Mouse (Mus musculus) limb, embryonic 11.5 days (tissue): ENCODE measurements at regions not wholly inside any gene's neighbourhood (a gene's known extent, or its start where the extent isn't known, plus 50 kb on each side); places are given as distances from the start of the nearest gene placed in this dataset.

Experiments
- ATAC-seq: fragments of 200-750 bp; cut with Nextera tagmentation; 2 replicates; pipeline ENCODE4 v1.8.0; 2017; ENCODE audit warnings: low read depth; ENCODE audit not compliant: insufficient number of reproducible peaks, low FRiP score, low TSS enrichment
- DNase-seq: peaks from one replicate; pipeline ENCODE4 v3.0.0-alpha.2; 2015; ENCODE audit warnings: low spot score
- H3K27ac ChIP-seq: fragments of 300-500 bp; sonication (generic); replicated peaks from 2 replicates; pipeline ENCODE4 v1.5.1; 2014; ENCODE audit warnings: low read depth, mild to moderate bottlenecking, low read length
- H3K27me3 ChIP-seq: fragments of 300-500 bp; sonication (generic); 2 replicates; pipeline ENCODE4 v1.6.1; 2014; ENCODE audit warnings: mild to moderate bottlenecking, low read length, mixed read lengths; ENCODE audit not compliant: control insufficient read depth, insufficient read depth
- H3K36me3 ChIP-seq: fragments of 300-500 bp; sonication (generic); 2 replicates; pipeline ENCODE4 v1.6.1; 2014; ENCODE audit warnings: mild to moderate bottlenecking, low read length, moderate library complexity, mixed read lengths; ENCODE audit not compliant: control insufficient read depth, insufficient read depth
- H3K4me1 ChIP-seq: fragments of 300-500 bp; sonication (generic); 2 replicates; pipeline ENCODE4 v1.6.1; 2014; ENCODE audit warnings: low read length, mixed read lengths; ENCODE audit not compliant: control insufficient read depth, insufficient read depth
- H3K4me2 ChIP-seq: fragments of 300-500 bp; sonication (generic); 2 replicates; pipeline ENCODE4 v1.6.1; 2014; ENCODE audit warnings: low read depth, mild to moderate bottlenecking, moderate library complexity; ENCODE audit not compliant: severe bottlenecking
- H3K4me3 ChIP-seq: fragments of 300-500 bp; sonication (generic); 2 replicates; pipeline ENCODE4 v1.5.1; 2014; ENCODE audit warnings: low read depth, low read length
- H3K9ac ChIP-seq: fragments of 300-500 bp; sonication (generic); 2 replicates; pipeline ENCODE4 v1.6.1; 2014; ENCODE audit warnings: mild to moderate bottlenecking, low read length
- H3K9me3 ChIP-seq: fragments of 300-500 bp; sonication (generic); 2 replicates; pipeline ENCODE4 v1.6.1; 2016; ENCODE audit warnings: low read length; ENCODE audit not compliant: control insufficient read depth
- WGBS: fragments of 180-500 bp; shearing (Covaris S2); extraction: QIAGEN DNeasy Blood & Tissue Kit; methylation state at CpG from one replicate; pipeline ENCODE4 v1.1.7; 2014; 5-methylcytosine and 5-hydroxymethylcytosine counted together

DNA sequence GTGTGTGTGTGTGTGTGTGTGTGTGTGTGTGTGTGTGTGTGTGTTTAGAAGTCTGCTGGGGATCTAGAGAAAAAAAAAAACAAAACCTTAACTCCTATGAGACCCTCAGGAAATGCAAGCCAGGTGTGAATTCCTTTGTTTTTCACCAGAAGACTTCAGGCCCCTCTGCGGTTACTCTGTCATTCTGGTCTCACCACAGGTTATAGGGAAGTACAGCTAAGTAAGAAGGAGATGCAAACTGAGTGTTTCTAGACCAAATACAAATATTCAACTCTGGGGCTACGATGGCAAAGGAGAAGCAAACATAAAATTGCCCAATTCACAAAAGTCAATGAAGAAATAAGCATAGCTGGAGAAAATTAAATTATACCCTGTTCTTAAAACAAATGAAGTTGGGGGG, 54.9 kb upstream of the Basp1 start:
- no peak for ATAC-seq
- no peaks in the 10 kb centered on the region for H3K36me3 ChIP-seq
- H3K4me2 ChIP-seq = no peak overlapping the region
- peaks cover 11% of the 10 kb centered on the region for H3K4me1 ChIP-seq
- H3K9ac ChIP-seq = no peak overlapping the region
- no peak for DNase-seq
- no peak overlapping the region for H3K27ac ChIP-seq
- no peaks in the 10 kb centered on the region for H3K27me3 ChIP-seq
- WGBS = 42% methylated on average over 2 of the region's 2 CpGs
- no peak overlapping the region for H3K4me3 ChIP-seq
- H3K9me3 ChIP-seq = no peaks in the 10 kb centered on the region

DNA sequence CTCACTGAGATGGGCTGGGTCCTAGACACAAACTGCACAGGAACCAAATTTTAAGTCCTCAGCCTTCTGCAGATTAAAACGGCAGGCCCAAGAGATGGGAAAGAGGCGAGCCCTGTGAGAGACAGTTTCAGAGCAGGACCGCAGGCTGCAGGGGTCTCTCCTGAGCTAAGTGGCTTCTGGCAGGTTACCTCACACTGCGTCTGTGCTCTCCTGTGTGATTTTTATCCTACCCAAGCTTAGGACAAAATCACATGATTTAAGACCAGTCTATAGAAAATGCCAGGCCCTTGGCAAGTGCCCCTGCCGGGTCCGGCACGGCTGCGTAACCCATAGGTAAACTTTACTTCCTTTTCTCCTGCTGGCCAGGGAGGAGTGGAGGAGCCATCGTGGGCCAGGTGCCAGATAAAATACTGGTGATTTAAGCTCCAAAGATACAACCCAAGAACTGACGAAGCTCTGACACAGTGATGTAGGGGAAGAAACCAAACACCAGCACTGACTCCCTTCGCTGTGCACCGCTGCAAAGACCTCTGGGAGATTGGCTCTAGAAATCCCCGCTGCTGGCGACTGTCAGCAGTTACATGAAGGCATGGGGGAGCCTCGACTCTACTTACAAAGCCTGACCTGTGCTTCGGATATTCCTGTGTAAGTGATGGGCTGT, 55.8 kb upstream of the Basp1 start:
- H3K9me3 ChIP-seq = no peaks in the 10 kb centered on the region
- ATAC-seq (no peak), DNase-seq (no peak)
- H3K36me3 ChIP-seq = no peaks in the 10 kb centered on the region
- 72% methylated on average over 16 of the region's 16 CpGs for WGBS
- peaks cover 11% of the 10 kb centered on the region for H3K4me1 ChIP-seq
- no peak overlapping the region for H3K4me3 ChIP-seq
- H3K27me3 ChIP-seq = no peaks in the 10 kb centered on the region
- H3K9ac ChIP-seq = no peak overlapping the region
- H3K4me2 ChIP-seq = no peak overlapping the region
- no peak overlapping the region for H3K27ac ChIP-seq

DNA sequence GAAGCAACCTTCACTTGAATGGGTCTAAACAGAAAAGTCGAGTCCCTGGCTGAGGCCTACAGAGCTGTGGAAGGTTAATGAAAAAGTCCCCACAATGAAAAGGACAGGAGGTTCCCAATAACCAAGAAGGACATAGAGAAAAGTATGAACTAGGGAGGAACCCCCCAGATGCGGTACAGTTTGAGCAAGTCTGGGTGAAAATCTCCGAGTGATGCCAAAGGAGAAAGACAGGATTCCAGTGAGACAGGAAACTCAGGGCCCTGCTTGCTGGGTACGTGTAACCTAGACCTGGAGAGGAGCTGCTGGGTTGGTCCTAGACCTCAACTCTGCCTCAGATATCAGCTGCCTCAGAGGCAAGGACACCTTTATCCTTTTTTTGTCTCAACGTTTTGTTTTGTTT, 57.8 kb upstream of the Basp1 start:
- no peak overlapping the region for H3K9ac ChIP-seq
- H3K4me3 ChIP-seq = no peak overlapping the region
- H3K4me2 ChIP-seq = no peak overlapping the region
- H3K9me3 ChIP-seq = no peaks in the 10 kb centered on the region
- H3K4me1 ChIP-seq = peaks cover 11% of the 10 kb centered on the region
- H3K27ac ChIP-seq = no peak overlapping the region
- DNase-seq (no peak), ATAC-seq (no peak)
- no peaks in the 10 kb centered on the region for H3K27me3 ChIP-seq
- H3K36me3 ChIP-seq = no peaks in the 10 kb centered on the region
- WGBS = 90% methylated on average over 5 of the region's 5 CpGs

DNA sequence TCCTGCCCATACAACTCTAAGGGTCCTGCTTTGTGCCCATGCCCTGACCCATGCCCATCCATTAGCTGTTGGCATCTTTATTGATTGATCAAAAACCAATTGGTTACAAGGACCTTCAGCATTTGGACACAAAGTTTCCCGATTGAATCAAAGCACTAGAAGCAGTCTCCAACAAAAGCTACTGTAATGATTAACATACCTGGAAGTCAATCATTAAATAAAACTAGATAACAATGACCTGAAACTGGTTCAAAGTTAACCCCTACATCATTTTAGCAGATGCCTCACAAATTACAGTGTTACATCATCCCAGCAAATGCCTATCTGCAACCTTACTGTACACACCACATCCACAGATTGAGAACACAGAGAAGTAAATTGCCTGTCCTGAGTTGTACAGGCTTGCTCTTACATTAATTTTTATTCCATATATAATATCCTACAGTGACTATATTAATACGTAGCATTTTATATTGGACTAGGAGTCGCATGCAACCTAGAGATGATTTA, 59.7 kb upstream of the Basp1 start:
- no peak overlapping the region for H3K4me2 ChIP-seq
- no peaks in the 10 kb centered on the region for H3K9me3 ChIP-seq
- no peaks in the 10 kb centered on the region for H3K27me3 ChIP-seq
- no peak for DNase-seq
- H3K4me3 ChIP-seq = no peak overlapping the region
- H3K36me3 ChIP-seq = no peaks in the 10 kb centered on the region
- no peak overlapping the region for H3K27ac ChIP-seq
- H3K9ac ChIP-seq = no peak overlapping the region
- WGBS = 91% methylated on average over 3 of the region's 3 CpGs
- ATAC-seq = no peak
- H3K4me1 ChIP-seq = peaks cover 11% of the 10 kb centered on the region

DNA sequence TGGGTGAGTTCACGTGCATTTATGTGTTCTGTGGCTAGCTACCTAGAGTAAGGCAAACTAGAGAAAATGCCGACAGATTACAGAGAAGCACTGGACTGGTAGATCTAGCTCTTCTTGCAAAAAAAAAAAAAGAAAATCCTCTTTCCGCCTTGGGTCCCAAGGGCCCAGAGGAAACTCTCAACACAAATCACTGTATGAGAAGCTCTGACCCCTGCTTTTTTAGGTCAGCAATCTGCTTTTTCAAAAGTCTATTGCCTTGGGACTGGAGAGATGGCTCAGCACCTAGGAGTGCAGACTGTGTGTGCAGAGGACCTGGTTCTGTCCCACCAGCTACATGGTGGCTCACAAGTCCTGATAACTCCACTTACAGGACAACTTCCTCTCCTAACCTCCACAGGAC, 60.5 kb upstream of the Basp1 start:
- 90% methylated on average over 3 of the region's 3 CpGs for WGBS

DNA sequence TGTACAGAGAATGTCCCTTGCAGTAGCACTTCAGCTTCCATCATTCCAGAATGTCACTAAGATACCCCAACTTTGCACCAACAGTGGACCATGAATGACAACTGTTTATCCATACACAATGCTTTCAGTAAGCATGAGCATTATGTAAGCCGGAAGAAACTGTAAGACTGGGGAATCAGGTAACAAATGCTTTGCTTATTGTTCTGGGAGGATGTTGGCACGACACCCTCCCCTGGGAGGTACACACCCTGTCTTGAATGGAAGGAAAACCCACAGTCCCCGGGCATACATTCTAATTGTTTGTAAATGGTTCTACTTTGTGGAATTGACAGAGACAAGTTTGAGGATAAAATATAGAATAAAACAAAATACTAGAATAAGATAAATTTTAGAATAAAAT, 69.0 kb upstream of the Basp1 start:
- Histone ChIP-seq H3K4me1 (no peaks in the 10 kb centered on the region), H3K4me3 (no peak overlapping the region), H3K9ac (no peak overlapping the region), H3K36me3 (no peaks in the 10 kb centered on the region), H3K9me3 (no peaks in the 10 kb centered on the region), H3K4me2 (no peak overlapping the region), H3K27ac (no peak overlapping the region), H3K27me3 (no peaks in the 10 kb centered on the region)
- 80% methylated on average over 3 of the region's 3 CpGs for WGBS
- ATAC-seq = no peak
- no peak for DNase-seq

More for the DNA sequence above, 60.5 kb upstream of the Basp1 start:
- Histone ChIP-seq H3K27ac (no peak overlapping the region), H3K4me3 (no peak overlapping the region), H3K9ac (no peak overlapping the region), H3K4me1 (peaks cover 4% of the 10 kb centered on the region), H3K4me2 (no peak overlapping the region), H3K36me3 (no peaks in the 10 kb centered on the region), H3K27me3 (no peaks in the 10 kb centered on the region), H3K9me3 (no peaks in the 10 kb centered on the region)
- no peak for DNase-seq
- ATAC-seq = no peak

DNA sequence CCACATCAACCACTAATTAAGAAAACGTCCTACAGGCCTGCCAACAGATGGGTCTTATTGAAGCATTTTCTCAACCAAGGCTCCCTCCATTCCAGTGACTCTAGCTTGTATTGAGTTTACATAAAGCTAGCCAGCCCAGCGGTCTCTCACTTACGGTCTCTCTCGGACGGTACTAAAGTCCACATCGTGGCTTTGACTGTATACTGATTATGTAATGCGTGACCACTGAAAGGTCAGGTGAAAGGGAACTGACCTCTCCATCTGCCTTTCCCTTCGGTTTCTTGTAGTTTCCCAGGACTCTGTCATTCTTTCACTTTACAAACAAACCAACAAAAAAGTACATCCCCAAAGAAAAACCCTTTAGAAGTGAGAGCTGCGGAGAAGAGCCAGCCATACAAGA, 71.8 kb upstream of the Basp1 start:
- 73% methylated on average over 9 of the region's 9 CpGs for WGBS
- Histone ChIP-seq H3K27me3 (no peaks in the 10 kb centered on the region), H3K4me2 (no peak overlapping the region), H3K9me3 (no peaks in the 10 kb centered on the region), H3K27ac (no peak overlapping the region), H3K36me3 (no peaks in the 10 kb centered on the region), H3K4me3 (no peak overlapping the region), H3K9ac (no peak overlapping the region), H3K4me1 (no peaks in the 10 kb centered on the region)
- DNase-seq = no peak
- ATAC-seq = no peak

DNA sequence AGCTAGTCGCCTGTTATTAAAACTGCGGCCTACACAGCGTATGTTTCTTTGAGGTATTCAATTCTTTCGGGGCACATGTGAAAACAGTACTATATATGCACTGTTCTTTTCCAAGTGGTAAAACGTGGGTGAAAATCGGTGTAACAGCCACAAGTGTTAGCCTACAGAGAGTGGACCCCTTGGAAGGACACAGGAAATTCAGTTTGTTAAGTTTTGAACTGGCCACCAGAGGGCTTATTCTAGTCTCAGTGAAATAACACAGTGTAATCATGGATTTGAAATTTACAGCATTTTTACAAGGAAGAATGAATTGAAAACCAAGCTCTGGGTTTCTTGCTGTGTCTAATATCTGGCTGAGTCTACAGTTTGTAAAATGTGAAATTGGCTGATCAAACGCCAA, 72.6 kb upstream of the Basp1 start:
- Histone ChIP-seq H3K4me2 (no peak overlapping the region), H3K9ac (no peak overlapping the region), H3K36me3 (no peaks in the 10 kb centered on the region), H3K9me3 (no peaks in the 10 kb centered on the region), H3K27me3 (no peaks in the 10 kb centered on the region), H3K27ac (no peak overlapping the region), H3K4me1 (no peaks in the 10 kb centered on the region), H3K4me3 (no peak overlapping the region)
- DNase-seq (no peak), ATAC-seq (no peak)
- WGBS = 84% methylated on average over 7 of the region's 7 CpGs

DNA sequence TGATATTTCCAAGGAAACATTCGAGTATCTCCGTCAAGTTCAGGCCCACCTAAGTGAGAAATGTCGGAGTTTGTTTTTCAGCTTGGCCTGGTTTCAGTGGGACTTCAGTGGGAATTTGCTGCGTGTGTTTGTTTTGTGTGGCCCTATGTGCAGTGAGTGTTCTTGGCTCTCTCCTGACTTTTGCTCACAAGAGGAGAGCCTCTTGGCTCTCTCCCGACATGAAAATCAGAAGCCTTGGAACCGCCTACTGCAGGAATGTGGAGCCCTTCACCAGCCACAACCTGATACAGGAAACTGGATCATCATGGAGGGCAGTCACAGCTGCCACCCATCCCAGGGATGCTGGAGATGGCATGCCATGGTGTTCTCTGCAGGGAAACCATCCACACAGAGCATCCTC, 76.2 kb upstream of the Basp1 start:
- no peak for ATAC-seq
- H3K9ac ChIP-seq = no peak overlapping the region
- H3K4me1 ChIP-seq = peaks cover 5% of the 10 kb centered on the region; the same call in 1 of the 2 replicates
- no peak overlapping the region for H3K27ac ChIP-seq
- no peaks in the 10 kb centered on the region for H3K27me3 ChIP-seq
- 89% methylated on average over 6 of the region's 6 CpGs for WGBS
- DNase-seq = no peak
- H3K9me3 ChIP-seq = no peaks in the 10 kb centered on the region
- H3K36me3 ChIP-seq = no peaks in the 10 kb centered on the region
- H3K4me2 ChIP-seq = no peak overlapping the region
- no peak overlapping the region for H3K4me3 ChIP-seq
